Mouse (Mus musculus): Measurements from ENCODE around the gene Vmn2r-ps159. TPM values are rescaled to one million over a fixed set of nuclear protein-coding genes. Genes with fewer than 3 reads are reported as not detected.
"Not testable (repeated sequence)": the region's sequence is repeated elsewhere in the genome, so short reads cannot be mapped to it uniquely, and the experiment has no call there.

Vmn2r-ps159 gene
- not detected in 2 replicates for polyA plus RNA-seq (2012; ENCODE audit: insufficient read depth, insufficient read length, missing spikeins)

DNA sequence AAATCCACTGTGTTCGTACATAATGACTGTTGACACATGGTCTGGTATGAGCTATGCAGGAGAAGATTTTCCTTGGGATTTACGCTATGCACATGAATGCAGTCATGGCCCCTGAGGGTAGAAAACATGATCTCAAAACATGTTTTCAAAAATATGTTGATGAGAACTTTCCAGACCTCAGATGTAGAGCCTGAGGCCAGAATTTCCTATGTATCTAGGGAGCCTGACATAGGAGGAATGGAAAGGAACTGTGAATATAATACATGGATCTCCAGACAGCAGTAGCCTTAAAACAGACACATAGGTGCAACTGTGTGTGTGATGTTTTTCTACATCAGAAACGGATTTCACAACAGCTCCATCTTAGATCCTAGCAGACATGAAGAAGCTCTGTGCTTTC, at the start of gene Vmn2r-ps159:
Gene Vmn2r-ps159, plus strand, starts transcription at position 301 of the 400 bp plus-strand sequence.
- H3K4me1 ChIP-seq (ENCODE audit: control insufficient read depth, insufficient read depth, low read length); H3K27ac ChIP-seq (ENCODE audit: insufficient read depth, low read depth, low read length); H3K4me3 ChIP-seq (ENCODE audit: insufficient read depth, low read length): not testable (repeated sequence)

DNA sequence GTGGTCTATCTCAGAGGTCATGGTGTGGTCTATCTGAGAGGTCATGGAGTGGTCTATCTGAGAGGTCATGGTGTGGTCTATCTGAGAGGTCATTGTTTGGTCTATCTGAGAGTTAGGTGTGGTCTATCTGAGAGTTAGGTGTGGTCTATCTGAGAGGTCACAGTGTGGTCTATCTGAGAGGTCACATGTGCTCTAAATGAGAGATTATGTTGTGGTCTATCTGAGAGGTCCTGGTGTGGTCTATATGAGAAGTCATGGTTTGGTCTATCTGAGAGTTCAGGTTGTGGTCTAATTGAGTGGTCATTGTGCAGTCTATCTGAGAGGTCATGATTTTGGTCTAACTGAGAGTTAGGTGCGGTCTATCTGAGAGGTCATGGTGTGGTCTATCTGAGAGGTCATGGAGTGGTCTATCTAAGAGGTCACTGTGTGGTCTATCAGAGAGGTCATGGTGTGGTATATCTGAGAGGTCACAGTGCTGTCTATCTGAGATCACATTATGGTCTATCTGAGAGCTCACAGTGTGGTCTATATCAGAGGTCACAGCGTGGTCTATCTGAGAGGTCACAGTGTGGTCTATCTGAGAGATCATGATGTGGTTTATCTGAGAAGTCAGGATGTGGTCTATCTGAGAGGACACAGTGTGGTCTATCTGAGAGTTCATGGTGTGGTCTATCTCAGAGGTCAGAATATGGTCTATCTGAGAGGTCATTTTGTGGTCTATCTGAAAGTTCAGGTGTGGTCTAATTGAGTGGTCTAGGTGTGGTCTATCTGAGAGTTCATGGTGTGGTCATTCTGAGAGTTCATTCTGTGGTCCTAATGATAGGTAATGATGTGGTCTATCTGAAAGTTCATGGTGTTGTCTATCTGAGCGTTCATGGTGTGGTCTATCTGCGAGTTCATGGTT, 10.9 kb downstream of the Vmn2r-ps159 start:
- H3K4me3 ChIP-seq (ENCODE audit: insufficient read depth, low read length); H3K27ac ChIP-seq (ENCODE audit: insufficient read depth, low read depth, low read length); H3K4me1 ChIP-seq (ENCODE audit: control insufficient read depth, insufficient read depth, low read length): not testable (repeated sequence)

DNA sequence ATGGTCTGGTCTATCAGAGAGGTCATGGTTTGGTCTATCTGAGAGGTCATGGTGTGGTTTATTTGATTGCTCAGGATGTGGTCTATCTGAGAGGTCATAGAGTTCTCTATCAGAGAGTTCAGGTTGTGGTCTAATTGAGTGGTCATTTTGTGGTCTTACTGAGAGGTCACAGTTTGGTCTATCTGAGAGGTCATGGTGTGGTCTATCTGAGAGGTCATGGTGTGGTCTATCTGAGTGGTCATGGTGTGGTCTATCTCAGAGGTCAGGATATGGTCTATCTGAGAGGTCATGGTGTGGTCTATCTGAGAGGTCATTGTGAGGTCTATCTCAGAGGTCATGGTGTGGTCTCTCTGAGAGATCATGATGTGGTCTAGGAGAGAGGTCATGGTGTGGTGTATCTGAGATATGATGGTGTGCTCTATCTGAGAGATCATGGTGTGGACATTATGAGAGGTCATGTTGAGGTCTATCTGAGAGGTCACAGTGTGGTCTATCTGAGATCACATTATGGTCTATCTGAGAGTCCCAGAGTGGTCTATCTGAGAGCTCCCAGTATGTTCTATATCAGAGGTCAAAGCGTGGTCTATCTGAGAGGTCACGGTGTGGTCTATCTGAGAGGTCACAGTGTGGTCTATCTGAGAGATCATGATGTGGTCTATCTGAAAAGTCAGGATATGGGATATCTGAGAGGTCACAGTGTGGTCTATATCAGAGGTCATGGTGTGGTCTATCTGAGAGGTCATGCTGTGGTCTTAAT, 11.8 kb downstream of the Vmn2r-ps159 start:
- TF ChIP-seq CTCF (IDR thresholded peaks at IDR 0.05; ENCODE audit: low read depth, low read length) = no peak
- TF ChIP-seq POLR2A (IDR thresholded peaks at IDR 0.05; ENCODE audit: borderline replicate concordance, low read depth, low read length) = no peak
- H3K27ac ChIP-seq (ENCODE audit: insufficient read depth, low read depth, low read length) = no peak overlapping the region
- H3K4me3 ChIP-seq (ENCODE audit: insufficient read depth, low read length) = no peak overlapping the region
- H3K4me1 ChIP-seq (ENCODE audit: control insufficient read depth, insufficient read depth, low read length) = no peaks in the 10 kb centered on the region

DNA sequence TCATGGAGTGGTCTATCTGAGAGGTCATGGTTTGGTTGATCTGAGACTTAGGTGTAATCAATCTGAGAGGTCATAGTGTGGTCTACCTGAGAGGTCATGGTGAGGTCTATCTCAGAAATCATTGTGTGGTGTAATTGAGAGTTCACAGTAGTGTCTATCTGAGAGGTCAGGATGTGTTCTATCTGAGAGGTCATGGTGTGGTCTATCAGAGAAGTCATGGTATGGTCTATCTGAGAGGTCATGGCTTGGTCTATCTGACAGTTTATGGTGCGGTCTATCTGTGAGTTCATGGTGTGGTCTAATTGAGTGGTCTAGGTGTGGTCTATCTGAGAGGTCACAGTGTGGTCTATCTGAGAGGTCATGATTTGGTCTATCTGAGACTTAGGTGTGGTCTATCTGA, 12.4 kb downstream of the Vmn2r-ps159 start:
- no peak for TF ChIP-seq CTCF (IDR thresholded peaks at IDR 0.05; ENCODE audit: low read depth, low read length)
- no peak for TF ChIP-seq POLR2A (IDR thresholded peaks at IDR 0.05; ENCODE audit: borderline replicate concordance, low read depth, low read length)
- no peak overlapping the region for H3K4me3 ChIP-seq (ENCODE audit: insufficient read depth, low read length)
- H3K27ac ChIP-seq (ENCODE audit: insufficient read depth, low read depth, low read length) = no peak overlapping the region
- H3K4me1 ChIP-seq (ENCODE audit: control insufficient read depth, insufficient read depth, low read length) = no peaks in the 10 kb centered on the region

GRCm38 (mm10) chr4:156356756-156357437, 26.0 kb downstream of the Vmn2r-ps159 start:
- H3K27ac ChIP-seq (ENCODE audit: insufficient read depth, low read depth, low read length); H3K4me3 ChIP-seq (ENCODE audit: insufficient read depth, low read length); H3K4me1 ChIP-seq (ENCODE audit: control insufficient read depth, insufficient read depth, low read length): not testable (repeated sequence)

Other genes with a start within 250 kb of the Vmn2r-ps159 start
- 18.3 and 20.3 TPM in 2 replicates for gene 9430015G10Rik, start 221.1 kb upstream of the Vmn2r-ps159 start, polyA plus RNA-seq (2012; ENCODE audit: insufficient read depth, insufficient read length, missing spikeins)
- 0.28 TPM in 1 of 2 replicates, not detected in the other for gene Rnf223, start 200.6 kb upstream of the Vmn2r-ps159 start, polyA plus RNA-seq (2012; ENCODE audit: insufficient read depth, insufficient read length, missing spikeins)
- 24.0 and 25.1 TPM in 2 replicates for gene Agrn, start 133.6 kb upstream of the Vmn2r-ps159 start, polyA plus RNA-seq (2012; ENCODE audit: insufficient read depth, insufficient read length, missing spikeins)
- gene Isg15, start 130.3 kb upstream of the Vmn2r-ps159 start, polyA plus RNA-seq (2012; ENCODE audit: insufficient read depth, insufficient read length, missing spikeins) = 76.8 and 96.9 TPM in 2 replicates
- 1.2 and 1.6 TPM in 2 replicates for gene AW011738, start 127.8 kb upstream of the Vmn2r-ps159 start, polyA plus RNA-seq (2012; ENCODE audit: insufficient read depth, insufficient read length, missing spikeins)
- gene Perm1, start 115.2 kb upstream of the Vmn2r-ps159 start, polyA plus RNA-seq (2012; ENCODE audit: insufficient read depth, insufficient read length, missing spikeins) = not detected in 2 replicates
- gene Plekhn1, start 96.2 kb upstream of the Vmn2r-ps159 start, polyA plus RNA-seq (2012; ENCODE audit: insufficient read depth, insufficient read length, missing spikeins) = 41.6 and 44.9 TPM in 2 replicates
- 45.2 and 46.3 TPM in 2 replicates for gene Noc2l, start 95.1 kb upstream of the Vmn2r-ps159 start, polyA plus RNA-seq (2012; ENCODE audit: insufficient read depth, insufficient read length, missing spikeins)
- 0.36 TPM in 1 of 2 replicates, not detected in the other for gene Samd11, start 75.4 kb upstream of the Vmn2r-ps159 start, polyA plus RNA-seq (2012; ENCODE audit: insufficient read depth, insufficient read length, missing spikeins)